In genomic region chr6:115743569-115743968, GRCm38 (mm10) we compare ENCODE assay signal across 9 mouse cellular contexts. TPM values are rescaled to one million over a fixed set of nuclear protein-coding genes. Genes with fewer than 3 reads are reported as not detected.
DNase-seq lines count a peak whose midpoint lies in the region; ATAC-seq lines count a peak whose summit lies in the region.
"Had no signal": no experiment of that assay in that cellular context is flagged by ENCODE, and none has a peak within 500 bp of the region (broad histone marks: within the 10 kb centered on the region; RNA-seq: fewer than 3 reads in every experiment).

No protein-coding gene starts in this region.

- no peak overlapping the region for H3K4me3 ChIP-seq in kidney, embryonic 15.5 days (replicated peaks)
- no peak overlapping the region for H3K4me3 ChIP-seq in intestine, embryonic 14.5 days (ENCODE audit: low read depth, low read length)
- H3K4me3 ChIP-seq in heart, embryonic 11.5 days (ENCODE audit: low read depth, low read length) = no peak overlapping the region
- H3K4me3 ChIP-seq: neural tube, embryonic 13.5 days had no signal

- 8% methylated on average over 1 of the region's 1 CpGs for WGBS in kidney, embryonic 15.5 days
- 0% methylated on average over 1 of the region's 1 CpGs for WGBS in intestine, embryonic 14.5 days
- 5% methylated on average over 1 of the region's 1 CpGs for WGBS in heart, embryonic 11.5 days (ENCODE audit: insufficient replicate concordance)

- intact Hi-C loops in heart, postnatal 25 days (cut with DNase I) = no loop called here

- no peak overlapping the region for H3K9ac ChIP-seq in kidney, embryonic 15.5 days
- no peak overlapping the region for H3K9ac ChIP-seq in intestine, embryonic 14.5 days (ENCODE audit: low read length)
- H3K9ac ChIP-seq in heart, embryonic 11.5 days (ENCODE audit: low read depth, low read length) = no peak overlapping the region
- H3K9ac ChIP-seq: neural tube, embryonic 13.5 days had no signal

- no peak overlapping the region for H3K4me2 ChIP-seq in kidney, embryonic 15.5 days
- no peak overlapping the region for H3K4me2 ChIP-seq in intestine, embryonic 14.5 days (ENCODE audit: low read length)
- H3K4me2 ChIP-seq in heart, embryonic 11.5 days = no peak overlapping the region
- H3K4me2 ChIP-seq: neural tube, embryonic 13.5 days had no signal

- no peaks in the 10 kb centered on the region for H3K27me3 ChIP-seq in kidney, embryonic 15.5 days
- H3K27me3 ChIP-seq in intestine, embryonic 14.5 days (replicated peaks; ENCODE audit: control insufficient read depth, insufficient read depth, low read length) = no peaks in the 10 kb centered on the region
- no peaks in the 10 kb centered on the region for H3K27me3 ChIP-seq in heart, embryonic 11.5 days (ENCODE audit: control insufficient read depth, insufficient read depth, low read length)
- H3K27me3 ChIP-seq: neural tube, embryonic 13.5 days had no signal

- peak; percentile 79 for ATAC-seq in kidney, embryonic 15.5 days (replicated peaks; ENCODE audit: low FRiP score)
- ATAC-seq in intestine, embryonic 14.5 days (replicated peaks; ENCODE audit: low FRiP score, low TSS enrichment, low read depth) = peak; percentile 75
- ATAC-seq in megakaryocyte progenitor cell, adult 5-6 weeks (replicated peaks; ENCODE audit: poor library complexity) = peak; percentile 95
- ATAC-seq in heart, embryonic 11.5 days (replicated peaks; ENCODE audit: insufficient number of reproducible peaks, low FRiP score, low TSS enrichment) = no peak; the same call in 1 of the 2 replicates

- no peak overlapping the region for H3K27ac ChIP-seq in kidney, embryonic 15.5 days
- no peak overlapping the region for H3K27ac ChIP-seq in intestine, embryonic 14.5 days (ENCODE audit: low read depth)
- no peak overlapping the region for H3K27ac ChIP-seq in heart, embryonic 11.5 days (ENCODE audit: low read depth, low read length)
- H3K27ac ChIP-seq: neural tube, embryonic 13.5 days had no signal

- no peaks in the 10 kb centered on the region for H3K9me3 ChIP-seq in kidney, embryonic 15.5 days (replicated peaks)
- H3K9me3 ChIP-seq in intestine, embryonic 14.5 days (ENCODE audit: control insufficient read depth, low read length) = no peaks in the 10 kb centered on the region
- H3K9me3 ChIP-seq in heart, embryonic 11.5 days (replicated peaks; ENCODE audit: control insufficient read depth, low read length) = no peaks in the 10 kb centered on the region
- H3K9me3 ChIP-seq: neural tube, embryonic 13.5 days had no signal

- peaks cover 3% of the 10 kb centered on the region; the same call in 1 of the 2 replicates for H3K4me1 ChIP-seq in kidney, embryonic 15.5 days
- H3K4me1 ChIP-seq in intestine, embryonic 14.5 days (replicated peaks; ENCODE audit: control insufficient read depth, insufficient read depth, low read length) = no peaks in the 10 kb centered on the region
- no peaks in the 10 kb centered on the region for H3K4me1 ChIP-seq in heart, embryonic 11.5 days (ENCODE audit: control insufficient read depth, insufficient read depth, low read length)
- H3K4me1 ChIP-seq: neural tube, embryonic 13.5 days had no signal

- no peaks in the 10 kb centered on the region for H3K36me3 ChIP-seq in kidney, embryonic 15.5 days
- H3K36me3 ChIP-seq in intestine, embryonic 14.5 days (ENCODE audit: control insufficient read depth, insufficient read depth, low read length) = no peaks in the 10 kb centered on the region
- H3K36me3 ChIP-seq in heart, embryonic 11.5 days (ENCODE audit: control insufficient read depth, insufficient read depth, low read length) = no peaks in the 10 kb centered on the region
- H3K36me3 ChIP-seq: neural tube, embryonic 13.5 days had no signal

- no peak for DNase-seq in kidney, adult 11 months
- peak; percentile 22 for DNase-seq in NIH3T3 (ENCODE audit: low read depth)
- no peak for DNase-seq in intestine, embryonic 14.5 days (ENCODE audit: low spot score)
- DNase-seq in frontal cortex, postnatal 14 days (ENCODE audit: low spot score in 2 of 2) = no peak
- DNase-seq in heart, postnatal 25 days (ENCODE audit: low spot score) = no peak

RNA-seq across cellular contexts. Expression of gene Tmem40, which starts 18.6 kb away (rescaled TPM):
- 1.8 and 2.2 TPM in 2 replicates for polyA plus RNA-seq in kidney, embryonic 15.5 days (2015; fragmentation: Nextera tagmentation; extraction: Ambion mirVana)
- 0.48 and 0.51 TPM in 2 replicates for polyA plus RNA-seq in intestine, embryonic 14.5 days (2014; fragmentation: Nextera tagmentation; extraction: Ambion mirVana)
- total RNA-seq in megakaryocyte progenitor cell, adult 5-6 weeks (2015) = 12.2 and 12.7 TPM in 2 replicates
- 19.0 and 21.5 TPM in 2 replicates for total RNA-seq in megakaryocyte progenitor cell, adult 5-6 weeks (2017)
- 1 to 10 TPM in 1 of 2 experiments, not detected in 1; 1.0 TPM for total RNA-seq in heart, postnatal 25 days (2021)
- 4.2 and 4.4 TPM in 2 replicates for polyA plus RNA-seq in heart, embryonic 11.5 days (2014; fragmentation: Nextera tagmentation; extraction: Ambion mirVana)

RNA-seq across cellular contexts. Expression of gene Cand2, which starts 30.8 kb away (rescaled TPM):
- 35.2 and 37.4 TPM in 2 replicates for polyA plus RNA-seq in kidney, embryonic 15.5 days (2015; fragmentation: Nextera tagmentation; extraction: Ambion mirVana)
- polyA plus RNA-seq in intestine, embryonic 14.5 days (2014; fragmentation: Nextera tagmentation; extraction: Ambion mirVana) = 29.6 and 30.2 TPM in 2 replicates
- 2.5 and 2.8 TPM in 2 replicates for total RNA-seq in megakaryocyte progenitor cell, adult 5-6 weeks (2015)
- 1.5 and 1.7 TPM in 2 replicates for total RNA-seq in megakaryocyte progenitor cell, adult 5-6 weeks (2017)
- total RNA-seq in heart, postnatal 25 days (2021) = 10 to 100 TPM; 72.5 to 74.4 TPM
- 38.8 and 50.8 TPM in 2 replicates for polyA plus RNA-seq in heart, embryonic 11.5 days (2014; fragmentation: Nextera tagmentation; extraction: Ambion mirVana)
